Comparison of ENCODE assay signal across 20 mouse cellular contexts in genomic region chr12:15848391-15848790, GRCm38 (mm10). TPM values are rescaled to one million over a fixed set of nuclear protein-coding genes. Genes with fewer than 3 reads are reported as not detected.
DNase-seq lines count a peak whose midpoint lies in the region; ATAC-seq lines count a peak whose summit lies in the region.
"Had no signal": no experiment of that assay in that cellular context is flagged by ENCODE, and none has a peak within 500 bp of the region (broad histone marks: within the 10 kb centered on the region; RNA-seq: fewer than 3 reads in every experiment).

No protein-coding gene starts in this region.

- no peaks in the 10 kb centered on the region for H3K9me3 ChIP-seq in heart, embryonic 11.5 days (replicated peaks; ENCODE audit: control insufficient read depth, low read length)
- H3K9me3 ChIP-seq: embryonic facial prominence, embryonic 15.5 days; forebrain, embryonic 10.5 days; heart, embryonic 13.5 days; hindbrain, embryonic 12.5 days had no signal

- intact Hi-C loops in gastrocnemius, postnatal 14 days (cut with DNase I; ENCODE audit: low total_unique reads), result no loop called here
- intact Hi-C loops in heart, postnatal 10 days (cut with DNase I), result no loop called here

- no peak overlapping the region for H3K9ac ChIP-seq in heart, embryonic 11.5 days (ENCODE audit: low read depth, low read length)
- H3K9ac ChIP-seq: embryonic facial prominence, embryonic 15.5 days; heart, embryonic 13.5 days; hindbrain, embryonic 12.5 days had no signal

- no peak for ATAC-seq in heart, embryonic 11.5 days (replicated peaks; ENCODE audit: insufficient number of reproducible peaks, low FRiP score, low TSS enrichment)
- ATAC-seq: forebrain, embryonic 14.5 days; hindbrain, embryonic 16.5 days; inflammation-experienced regulatory T-cells, adult 6 months; intestine, postnatal 0 days had no signal

- WGBS in heart, embryonic 11.5 days (ENCODE audit: insufficient replicate concordance), result 78% methylated on average over 4 of the region's 4 CpGs

- H3K4me2 ChIP-seq in heart, embryonic 11.5 days, result no peak overlapping the region
- H3K4me2 ChIP-seq: embryonic facial prominence, embryonic 15.5 days; heart, embryonic 13.5 days; hindbrain, embryonic 12.5 days had no signal

- no peak overlapping the region for H3K4me3 ChIP-seq in heart, embryonic 11.5 days (ENCODE audit: low read depth, low read length)
- H3K4me3 ChIP-seq: embryonic facial prominence, embryonic 15.5 days; erythroblast, embryonic 14.5 days; forebrain, embryonic 10.5 days; heart, embryonic 13.5 days; hindbrain, embryonic 12.5 days had no signal

- H3K36me3 ChIP-seq in heart, embryonic 11.5 days (ENCODE audit: control insufficient read depth, insufficient read depth, low read length), result no peaks in the 10 kb centered on the region
- H3K36me3 ChIP-seq: embryonic facial prominence, embryonic 15.5 days; forebrain, embryonic 10.5 days; heart, embryonic 13.5 days; hindbrain, embryonic 12.5 days had no signal

- peak; percentile 16 for DNase-seq in gastrocnemius, postnatal 25 days
- no peak for DNase-seq in gastrocnemius, postnatal 14 days
- DNase-seq in heart, postnatal 10 days, result peak; percentile 17 to 24
- peak; percentile 30 to 43 for DNase-seq in kidney, postnatal 36 days
- DNase-seq in kidney, adult 11 months, result no peak
- DNase-seq: adrenal gland, adult 2 months; adrenal gland, postnatal 25 days; cerebellum, adult 18-20 months; cerebellum, adult 9-11 months; embryo, embryonic 11 days had no signal

- peaks cover 9% of the 10 kb centered on the region for H3K4me1 ChIP-seq in heart, embryonic 11.5 days (ENCODE audit: control insufficient read depth, insufficient read depth, low read length)

- H3K27ac ChIP-seq in heart, embryonic 11.5 days (ENCODE audit: low read depth, low read length), result no peak overlapping the region
- H3K27ac ChIP-seq: embryonic facial prominence, embryonic 15.5 days; forebrain, embryonic 10.5 days; heart, embryonic 13.5 days; hindbrain, embryonic 12.5 days had no signal

- H3K27me3 ChIP-seq in heart, embryonic 11.5 days (ENCODE audit: control insufficient read depth, insufficient read depth, low read length), result no peaks in the 10 kb centered on the region
- H3K27me3 ChIP-seq: embryonic facial prominence, embryonic 15.5 days; heart, embryonic 13.5 days; hindbrain, embryonic 12.5 days had no signal

RNA-seq across cellular contexts. Expression of gene Trib2, which starts 31.7 kb away (rescaled TPM):
- total RNA-seq in gastrocnemius, postnatal 25 days (2021), result 10 to 100 TPM; 13.6 to 20.0 TPM
- total RNA-seq in gastrocnemius, postnatal 14 days (2021), result 10 to 100 TPM; 14.2 to 23.0 TPM
- total RNA-seq in heart, postnatal 10 days (2021), result 10 to 100 TPM; 60.4 to 86.6 TPM
- 45.4 and 53.5 TPM in 2 replicates for polyA plus RNA-seq in heart, embryonic 11.5 days (2014; fragmentation: Nextera tagmentation; extraction: Ambion mirVana)
- polyA plus RNA-seq: erythroblast, embryonic 14.5 days had no signal

Comparison
In these comparisons a context has a peak if more than half of its experiments do, and no peak if none do; other contexts are left out.
1. DNase-seq: peak in gastrocnemius, postnatal 25 days (single experiment), heart, postnatal 10 days (2 of 2) and kidney, postnatal 36 days (2 of 2); none in gastrocnemius, postnatal 14 days (single experiment) and kidney, adult 11 months (single experiment).